Mouse (Mus musculus): ENCODE data around the gene Snrpd3. TPM values are rescaled to one million over a fixed set of nuclear protein-coding genes. Genes with fewer than 3 reads are reported as not detected.

Gene Snrpd3
- polyA plus RNA-seq, 1 experiment from 2014 or later, result 168 TPM

GRCm38 (mm10) chr10:75535423-75535822 lies 18.1 kb downstream of the Snrpd3 start:
- no peak for ATAC-seq (ENCODE audit: insufficient number of reproducible peaks, low FRiP score, low TSS enrichment, low read depth)

GRCm38 (mm10) chr10:75536123-75536522 lies 18.8 kb downstream of the Snrpd3 start:
- H3K36me3 ChIP-seq, result peaks cover 43% of the 10 kb centered on the region
- no peak overlapping the region for H3K4me2 ChIP-seq (replicated peaks)
- no peak overlapping the region for H3K9ac ChIP-seq
- H3K27me3 ChIP-seq, result no peaks in the 10 kb centered on the region
- H3K4me3 ChIP-seq (replicated peaks), result no peak overlapping the region
- no peak for ATAC-seq (ENCODE audit: insufficient number of reproducible peaks, low FRiP score, low TSS enrichment, low read depth)
- no peaks in the 10 kb centered on the region for H3K9me3 ChIP-seq (replicated peaks)
- 75% methylated on average over 5 of the region's 5 CpGs for WGBS
- H3K4me1 ChIP-seq, result no peaks in the 10 kb centered on the region
- no peak overlapping the region for H3K27ac ChIP-seq (replicated peaks)

More at GRCm38 (mm10) chr10:75535423-75535822, 18.1 kb downstream of the Snrpd3 start:
- H3K27ac ChIP-seq (replicated peaks), result no peak overlapping the region
- H3K4me2 ChIP-seq (replicated peaks), result no peak overlapping the region
- WGBS, result 84% methylated on average over 2 of the region's 2 CpGs
- no peaks in the 10 kb centered on the region for H3K27me3 ChIP-seq
- H3K36me3 ChIP-seq, result peaks cover 43% of the 10 kb centered on the region
- no peaks in the 10 kb centered on the region for H3K9me3 ChIP-seq (replicated peaks)
- no peak overlapping the region for H3K9ac ChIP-seq
- H3K4me1 ChIP-seq, result no peaks in the 10 kb centered on the region
- H3K4me3 ChIP-seq (replicated peaks), result no peak overlapping the region

- Histone ChIP-seq H3K27ac (replicated peaks) (peak overlapping the region; percentile 48), H3K9ac (no peak overlapping the region), H3K4me3 (replicated peaks) (no peak overlapping the region), H3K36me3 (no peaks in the 10 kb centered on the region), H3K9me3 (replicated peaks) (no peaks in the 10 kb centered on the region), H3K4me1 (peaks cover 13% of the 10 kb centered on the region; the same call in 1 of the 2 replicates), H3K4me2 (replicated peaks) (0 out of 2 replicates have a peak overlapping the region, but pooled peaks have one; percentile 6), H3K27me3 (no peaks in the 10 kb centered on the region)
- 51% methylated on average over 7 of the region's 7 CpGs for WGBS
- ATAC-seq (ENCODE audit: insufficient number of reproducible peaks, low FRiP score, low TSS enrichment, low read depth), result no peak
Observed at GRCm38 (mm10) chr10:75547901-75548300, 30.6 kb downstream of the Snrpd3 start.

GRCm38 (mm10) chr10:75548486-75548885 lies 31.1 kb downstream of the Snrpd3 start:
- Histone ChIP-seq H3K36me3 (no peaks in the 10 kb centered on the region), H3K27ac (replicated peaks) (peak overlapping the region; percentile 48), H3K27me3 (no peaks in the 10 kb centered on the region), H3K4me3 (replicated peaks) (no peak overlapping the region), H3K9me3 (replicated peaks) (no peaks in the 10 kb centered on the region), H3K9ac (no peak overlapping the region), H3K4me1 (peaks cover 13% of the 10 kb centered on the region; the same call in 1 of the 2 replicates), H3K4me2 (replicated peaks) (peak overlapping the region; percentile 6; the same call in 1 of the 2 replicates)
- WGBS, result 37% methylated on average over 14 of the region's 14 CpGs
- ATAC-seq (ENCODE audit: insufficient number of reproducible peaks, low FRiP score, low TSS enrichment, low read depth), result peak; percentile 55

- no peaks in the 10 kb centered on the region for H3K27me3 ChIP-seq
- no peak overlapping the region for H3K4me2 ChIP-seq (replicated peaks)
- H3K4me1 ChIP-seq, result peaks cover 13% of the 10 kb centered on the region; the same call in 1 of the 2 replicates
- H3K9me3 ChIP-seq (replicated peaks), result no peaks in the 10 kb centered on the region
- no peak for ATAC-seq (ENCODE audit: insufficient number of reproducible peaks, low FRiP score, low TSS enrichment, low read depth)
- no peak overlapping the region for H3K9ac ChIP-seq
- no peak overlapping the region for H3K27ac ChIP-seq (replicated peaks)
- 51% methylated on average over 7 of the region's 7 CpGs for WGBS
- no peaks in the 10 kb centered on the region for H3K36me3 ChIP-seq
- H3K4me3 ChIP-seq (replicated peaks), result no peak overlapping the region
Observed at GRCm38 (mm10) chr10:75549886-75550285, 32.5 kb downstream of the Snrpd3 start.

GRCm38 (mm10) chr10:75551175-75551574 lies 33.8 kb downstream of the Snrpd3 start:
- H3K4me2 ChIP-seq (replicated peaks), result no peak overlapping the region
- H3K27me3 ChIP-seq, result no peaks in the 10 kb centered on the region
- no peak overlapping the region for H3K4me3 ChIP-seq (replicated peaks)
- no peak overlapping the region for H3K9ac ChIP-seq
- no peaks in the 10 kb centered on the region for H3K36me3 ChIP-seq
- ATAC-seq (ENCODE audit: insufficient number of reproducible peaks, low FRiP score, low TSS enrichment, low read depth), result no peak
- no peak overlapping the region for H3K27ac ChIP-seq (replicated peaks)
- H3K9me3 ChIP-seq (replicated peaks), result no peaks in the 10 kb centered on the region
- H3K4me1 ChIP-seq, result peaks cover 19% of the 10 kb centered on the region
- 47% methylated on average over 12 of the region's 12 CpGs for WGBS

GRCm38 (mm10) chr10:75552106-75552505 lies 34.8 kb downstream of the Snrpd3 start:
- Histone ChIP-seq H3K27ac (replicated peaks) (no peak overlapping the region), H3K4me3 (replicated peaks) (no peak overlapping the region), H3K9me3 (replicated peaks) (no peaks in the 10 kb centered on the region), H3K9ac (no peak overlapping the region), H3K4me2 (replicated peaks) (no peak overlapping the region), H3K27me3 (no peaks in the 10 kb centered on the region), H3K4me1 (peaks cover 29% of the 10 kb centered on the region), H3K36me3 (no peaks in the 10 kb centered on the region)
- ATAC-seq (ENCODE audit: insufficient number of reproducible peaks, low FRiP score, low TSS enrichment, low read depth), result no peak
- whole genome bisulfite sequencing, result 71% methylated on average over 2 of the region's 2 CpGs

GRCm38 (mm10) chr10:75552701-75553450 lies 35.5 kb downstream of the Snrpd3 start:
- H3K27ac ChIP-seq (replicated peaks), result no peak overlapping the region
- no peaks in the 10 kb centered on the region for H3K27me3 ChIP-seq
- peaks cover 28% of the 10 kb centered on the region for H3K4me1 ChIP-seq
- no peak overlapping the region for H3K4me3 ChIP-seq (replicated peaks)
- H3K9me3 ChIP-seq (replicated peaks), result no peaks in the 10 kb centered on the region
- H3K4me2 ChIP-seq (replicated peaks), result no peak overlapping the region
- 66% methylated on average over 13 of the region's 13 CpGs for WGBS
- ATAC-seq (ENCODE audit: insufficient number of reproducible peaks, low FRiP score, low TSS enrichment, low read depth), result no peak
- H3K9ac ChIP-seq, result no peak overlapping the region
- H3K36me3 ChIP-seq, result no peaks in the 10 kb centered on the region

GRCm38 (mm10) chr10:75554090-75554489 lies 36.7 kb downstream of the Snrpd3 start:
- H3K4me2 ChIP-seq (replicated peaks), result no peak overlapping the region
- no peaks in the 10 kb centered on the region for H3K36me3 ChIP-seq
- H3K9ac ChIP-seq, result no peak overlapping the region
- no peaks in the 10 kb centered on the region; the same call in 1 of the 2 replicates for H3K27me3 ChIP-seq
- no peak for ATAC-seq (ENCODE audit: insufficient number of reproducible peaks, low FRiP score, low TSS enrichment, low read depth)
- no peak overlapping the region for H3K4me3 ChIP-seq (replicated peaks)
- H3K27ac ChIP-seq (replicated peaks), result no peak overlapping the region
- peaks cover 25% of the 10 kb centered on the region for H3K4me1 ChIP-seq
- no peaks in the 10 kb centered on the region for H3K9me3 ChIP-seq (replicated peaks)
- WGBS, result 85% methylated on average over 8 of the region's 8 CpGs

GRCm38 (mm10) chr10:75555557-75555956 lies 38.2 kb downstream of the Snrpd3 start:
- Histone ChIP-seq H3K27me3 (peaks cover 6% of the 10 kb centered on the region), H3K36me3 (no peaks in the 10 kb centered on the region), H3K4me2 (replicated peaks) (no peak overlapping the region), H3K27ac (replicated peaks) (no peak overlapping the region), H3K9ac (no peak overlapping the region), H3K4me3 (replicated peaks) (no peak overlapping the region), H3K4me1 (peaks cover 40% of the 10 kb centered on the region), H3K9me3 (replicated peaks) (no peaks in the 10 kb centered on the region)
- 54% methylated on average over 6 of the region's 6 CpGs for WGBS
- no peak for ATAC-seq (ENCODE audit: insufficient number of reproducible peaks, low FRiP score, low TSS enrichment, low read depth)

- H3K4me1 ChIP-seq, result peaks cover 44% of the 10 kb centered on the region
- ATAC-seq (ENCODE audit: insufficient number of reproducible peaks, low FRiP score, low TSS enrichment, low read depth), result no peak; the same call in 1 of the 2 replicates
- no peak overlapping the region for H3K27ac ChIP-seq (replicated peaks)
Observed at GRCm38 (mm10) chr10:75556026-75556425, 38.7 kb downstream of the Snrpd3 start.

More at GRCm38 (mm10) chr10:75556026-75556425, 38.7 kb downstream of the Snrpd3 start:
- H3K9ac ChIP-seq, result no peak overlapping the region
- H3K9me3 ChIP-seq (replicated peaks), result no peaks in the 10 kb centered on the region
- H3K4me3 ChIP-seq (replicated peaks), result no peak overlapping the region
- WGBS, result 31% methylated on average over 9 of the region's 9 CpGs
- H3K4me2 ChIP-seq (replicated peaks), result no peak overlapping the region; the same call in 1 of the 2 replicates
- H3K27me3 ChIP-seq, result peaks cover 11% of the 10 kb centered on the region
- no peaks in the 10 kb centered on the region for H3K36me3 ChIP-seq

Data from embryonic facial prominence, embryonic 15.5 days (tissue).